Mouse (Mus musculus): ENCODE data around the gene Jph3. TPM values are rescaled to one million over a fixed set of nuclear protein-coding genes. Genes with fewer than 3 reads are reported as not detected.

Gene Jph3
- polyA plus RNA-seq, 1 experiment from 2014 or later, result 0.65 TPM

- 6% methylated on average over 26 of the region's 26 CpGs for WGBS
- H3K36me3 ChIP-seq, result no peaks in the 10 kb centered on the region
- no peak overlapping the region for H3K27ac ChIP-seq
- peaks cover 79% of the 10 kb centered on the region for H3K27me3 ChIP-seq (ENCODE audit: low read depth, poor library complexity, severe bottlenecking)
- H3K4me3 ChIP-seq, result 0 out of 2 replicates have a peak overlapping the region, but pooled peaks have one; percentile 59
- H3K4me1 ChIP-seq, result peaks cover 19% of the 10 kb centered on the region
- no peaks in the 10 kb centered on the region for H3K9me3 ChIP-seq (replicated peaks)
- DNase-seq (ENCODE audit: low spot score), result peak; percentile 48
Observed at GRCm38 (mm10) chr8:121731471-121732333, 2.3 kb downstream of the Jph3 start.

GRCm38 (mm10) chr8:121732334-121732665, 2.9 kb downstream of the Jph3 start:
- no peak overlapping the region for H3K4me3 ChIP-seq
- 56% methylated on average over 4 of the region's 4 CpGs for WGBS
- H3K4me1 ChIP-seq, result peaks cover 19% of the 10 kb centered on the region
- no peak overlapping the region for H3K27ac ChIP-seq
- H3K36me3 ChIP-seq, result no peaks in the 10 kb centered on the region
- DNase-seq (ENCODE audit: low spot score), result no peak
- peaks cover 80% of the 10 kb centered on the region for H3K27me3 ChIP-seq (ENCODE audit: low read depth, poor library complexity, severe bottlenecking)
- H3K9me3 ChIP-seq (replicated peaks), result no peaks in the 10 kb centered on the region

GRCm38 (mm10) chr8:121734262-121734661, 4.8 kb downstream of the Jph3 start:
- Histone ChIP-seq H3K4me3 (no peak overlapping the region), H3K36me3 (no peaks in the 10 kb centered on the region), H3K4me1 (peaks cover 19% of the 10 kb centered on the region), H3K27ac (no peak overlapping the region), H3K27me3 (ENCODE audit: low read depth, poor library complexity, severe bottlenecking) (peaks cover 67% of the 10 kb centered on the region), H3K9me3 (replicated peaks) (no peaks in the 10 kb centered on the region)
- DNase-seq (ENCODE audit: low spot score), result no peak
- WGBS, result 91% methylated on average over 16 of the region's 16 CpGs

- 16% methylated on average over 7 of the region's 7 CpGs for WGBS
- H3K36me3 ChIP-seq, result no peaks in the 10 kb centered on the region
- H3K27ac ChIP-seq, result no peak overlapping the region
Observed at GRCm38 (mm10) chr8:121736236-121736635, 6.8 kb downstream of the Jph3 start.

GRCm38 (mm10) chr8:121740721-121741120, 11.3 kb downstream of the Jph3 start:
- no peak for DNase-seq (ENCODE audit: low spot score)
- Histone ChIP-seq H3K27ac (no peak overlapping the region), H3K36me3 (no peaks in the 10 kb centered on the region), H3K9me3 (replicated peaks) (no peaks in the 10 kb centered on the region), H3K27me3 (ENCODE audit: low read depth, poor library complexity, severe bottlenecking) (peaks cover 17% of the 10 kb centered on the region; the same call in 1 of the 2 replicates), H3K4me1 (no peaks in the 10 kb centered on the region), H3K4me3 (no peak overlapping the region)
- 91% methylated on average over 10 of the region's 10 CpGs for WGBS

More at GRCm38 (mm10) chr8:121736236-121736635, 6.8 kb downstream of the Jph3 start:
- no peak overlapping the region for H3K4me3 ChIP-seq
- peaks cover 47% of the 10 kb centered on the region for H3K27me3 ChIP-seq (ENCODE audit: low read depth, poor library complexity, severe bottlenecking)
- H3K4me1 ChIP-seq, result peaks cover 6% of the 10 kb centered on the region
- H3K9me3 ChIP-seq (replicated peaks), result no peaks in the 10 kb centered on the region
- peak; percentile 78 for DNase-seq (ENCODE audit: low spot score)

- no peaks in the 10 kb centered on the region for H3K9me3 ChIP-seq (replicated peaks)
- WGBS, result 82% methylated on average over 9 of the region's 9 CpGs
- no peaks in the 10 kb centered on the region for H3K36me3 ChIP-seq
- H3K27me3 ChIP-seq (ENCODE audit: low read depth, poor library complexity, severe bottlenecking), result peaks cover 29% of the 10 kb centered on the region
- H3K27ac ChIP-seq, result no peak overlapping the region
- H3K4me1 ChIP-seq, result no peaks in the 10 kb centered on the region
- H3K4me3 ChIP-seq, result no peak overlapping the region
- no peak for DNase-seq (ENCODE audit: low spot score)
Observed at GRCm38 (mm10) chr8:121749501-121749900, 20.1 kb downstream of the Jph3 start.

- WGBS, result 37% methylated on average over 3 of the region's 3 CpGs
- Histone ChIP-seq H3K27me3 (ENCODE audit: low read depth, poor library complexity, severe bottlenecking) (peaks cover 38% of the 10 kb centered on the region), H3K36me3 (no peaks in the 10 kb centered on the region)
Observed at GRCm38 (mm10) chr8:121750512-121750911, 21.1 kb downstream of the Jph3 start.

GRCm38 (mm10) chr8:121751407-121751806, 22.0 kb downstream of the Jph3 start:
- H3K27me3 ChIP-seq (ENCODE audit: low read depth, poor library complexity, severe bottlenecking), result peaks cover 38% of the 10 kb centered on the region
- no peak overlapping the region for H3K27ac ChIP-seq
- no peaks in the 10 kb centered on the region for H3K9me3 ChIP-seq (replicated peaks)
- H3K4me3 ChIP-seq, result no peak overlapping the region
- DNase-seq (ENCODE audit: low spot score), result peak; percentile 83
- H3K36me3 ChIP-seq, result no peaks in the 10 kb centered on the region
- H3K4me1 ChIP-seq, result no peaks in the 10 kb centered on the region
- 30% methylated on average over 3 of the region's 3 CpGs for WGBS

More at GRCm38 (mm10) chr8:121750512-121750911, 21.1 kb downstream of the Jph3 start:
- no peak for DNase-seq (ENCODE audit: low spot score)
- Histone ChIP-seq H3K9me3 (replicated peaks) (no peaks in the 10 kb centered on the region), H3K27ac (no peak overlapping the region), H3K4me3 (no peak overlapping the region), H3K4me1 (no peaks in the 10 kb centered on the region)

- DNase-seq (ENCODE audit: low spot score), result no peak
- Histone ChIP-seq H3K36me3 (no peaks in the 10 kb centered on the region), H3K27me3 (ENCODE audit: low read depth, poor library complexity, severe bottlenecking) (peaks cover 24% of the 10 kb centered on the region), H3K4me3 (no peak overlapping the region), H3K4me1 (peaks cover 3% of the 10 kb centered on the region; the same call in 1 of the 2 replicates), H3K9me3 (replicated peaks) (no peaks in the 10 kb centered on the region), H3K27ac (no peak overlapping the region)
- WGBS, result 71% methylated on average over 12 of the region's 12 CpGs
Observed at GRCm38 (mm10) chr8:121758470-121758869, 29.0 kb downstream of the Jph3 start.

- peaks cover 6% of the 10 kb centered on the region; the same call in 1 of the 2 replicates for H3K4me1 ChIP-seq
- H3K27ac ChIP-seq, result no peak overlapping the region
- peaks cover 5% of the 10 kb centered on the region; the same call in 1 of the 2 replicates for H3K27me3 ChIP-seq (ENCODE audit: low read depth, poor library complexity, severe bottlenecking)
- H3K4me3 ChIP-seq, result no peak overlapping the region
- no peaks in the 10 kb centered on the region for H3K36me3 ChIP-seq
- H3K9me3 ChIP-seq (replicated peaks), result no peaks in the 10 kb centered on the region
- WGBS, result 72% methylated on average over 7 of the region's 7 CpGs
- DNase-seq (ENCODE audit: low spot score), result no peak
Observed at GRCm38 (mm10) chr8:121760484-121760883, 31.1 kb downstream of the Jph3 start.

- Histone ChIP-seq H3K9me3 (replicated peaks) (no peaks in the 10 kb centered on the region), H3K27me3 (ENCODE audit: low read depth, poor library complexity, severe bottlenecking) (peaks cover 5% of the 10 kb centered on the region; the same call in 1 of the 2 replicates), H3K27ac (no peak overlapping the region), H3K4me1 (peaks cover 6% of the 10 kb centered on the region; the same call in 1 of the 2 replicates), H3K4me3 (no peak overlapping the region), H3K36me3 (no peaks in the 10 kb centered on the region)
- DNase-seq (ENCODE audit: low spot score), result peak; percentile 85
- WGBS, result 28% methylated on average over 10 of the region's 10 CpGs
Observed at GRCm38 (mm10) chr8:121761480-121761879, 32.1 kb downstream of the Jph3 start.

- H3K36me3 ChIP-seq, result no peaks in the 10 kb centered on the region
- H3K27me3 ChIP-seq (ENCODE audit: low read depth, poor library complexity, severe bottlenecking), result peaks cover 5% of the 10 kb centered on the region; the same call in 1 of the 2 replicates
- WGBS, result 58% methylated on average over 7 of the region's 7 CpGs
- H3K27ac ChIP-seq, result no peak overlapping the region
- no peaks in the 10 kb centered on the region for H3K9me3 ChIP-seq (replicated peaks)
- no peak for DNase-seq (ENCODE audit: low spot score)
- H3K4me1 ChIP-seq, result peaks cover 6% of the 10 kb centered on the region; the same call in 1 of the 2 replicates
- no peak overlapping the region for H3K4me3 ChIP-seq
Observed at GRCm38 (mm10) chr8:121762999-121763699, 33.7 kb downstream of the Jph3 start.

- peaks cover 5% of the 10 kb centered on the region; the same call in 1 of the 2 replicates for H3K27me3 ChIP-seq (ENCODE audit: low read depth, poor library complexity, severe bottlenecking)
- DNase-seq (ENCODE audit: low spot score), result no peak
- no peaks in the 10 kb centered on the region for H3K36me3 ChIP-seq
- WGBS, result 73% methylated on average over 9 of the region's 9 CpGs
- H3K9me3 ChIP-seq (replicated peaks), result no peaks in the 10 kb centered on the region
- peaks cover 6% of the 10 kb centered on the region; the same call in 1 of the 2 replicates for H3K4me1 ChIP-seq
- no peak overlapping the region for H3K27ac ChIP-seq
- H3K4me3 ChIP-seq, result no peak overlapping the region
Observed at GRCm38 (mm10) chr8:121763700-121764013, 34.2 kb downstream of the Jph3 start.

Measured in limb, embryonic 10.5 days (tissue).